Mouse (Mus musculus): ENCODE measurements around the gene Ube4b. TPM values are rescaled to one million over a fixed set of nuclear protein-coding genes. Genes with fewer than 3 reads are reported as not detected.

Gene Ube4b
- polyA plus RNA-seq, 1 experiment from 2014 or later: 40.0 TPM

- DNase-seq: no peak
- peak overlapping the region; percentile 10 for H3K27ac ChIP-seq (ENCODE audit: low read depth)
- no peak for ATAC-seq (ENCODE audit: insufficient read depth)
- H3K4me2 ChIP-seq: no peak overlapping the region
- no peak overlapping the region for H3K9ac ChIP-seq
- H3K4me3 ChIP-seq (ENCODE audit: low read depth, low read length): no peak overlapping the region
- no peak for TF ChIP-seq CTCF (IDR thresholded peaks at IDR 0.05; ENCODE audit: low read depth)
- 68% methylated on average over 10 of the region's 10 CpGs for WGBS
- 0 out of 2 replicates have a peak, but pooled peaks cover 4% of the 10 kb centered on the region for H3K4me1 ChIP-seq (ENCODE audit: insufficient read depth)
- H3K36me3 ChIP-seq (ENCODE audit: insufficient read depth): peaks cover 5% of the 10 kb centered on the region; the same call in 1 of the 2 replicates
- H3K9me3 ChIP-seq (ENCODE audit: low read depth, low read length): no peaks in the 10 kb centered on the region
- H3K27me3 ChIP-seq (ENCODE audit: insufficient read depth, low read length): no peaks in the 10 kb centered on the region
Observed at GRCm38 (mm10) chr4:149416417-149416816, 10.1 kb downstream of the Ube4b start.

DNA sequence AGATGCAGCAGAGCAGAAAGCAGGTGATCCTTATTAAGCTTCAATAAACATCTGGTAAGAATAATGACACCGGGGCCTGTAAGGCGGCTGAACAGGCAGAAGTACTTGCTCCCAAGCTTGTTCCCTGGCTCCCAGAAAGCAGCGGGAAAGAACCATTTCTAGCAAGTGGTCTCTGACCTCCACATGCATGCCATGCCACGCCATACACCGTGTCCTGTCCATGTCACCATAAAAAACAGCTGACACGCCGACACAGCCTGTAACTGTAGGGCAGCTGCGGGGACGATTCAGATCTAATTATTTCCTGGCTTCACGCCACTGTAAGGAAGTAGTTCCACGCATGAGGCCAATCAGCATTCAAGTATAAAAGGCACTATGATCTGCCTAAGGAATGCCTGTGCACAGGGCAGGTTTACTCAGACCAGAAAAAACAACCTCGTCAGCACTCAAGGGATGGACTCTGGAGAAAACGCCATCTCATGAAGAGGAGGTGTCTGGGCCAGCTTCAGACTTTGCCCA lies 10.8 kb downstream of the Ube4b start:
- no peaks in the 10 kb centered on the region for H3K27me3 ChIP-seq (ENCODE audit: insufficient read depth, low read length)
- WGBS: 50% methylated on average over 13 of the region's 13 CpGs
- H3K36me3 ChIP-seq (ENCODE audit: insufficient read depth): peaks cover 5% of the 10 kb centered on the region; the same call in 1 of the 2 replicates
- no peak for TF ChIP-seq CTCF (IDR thresholded peaks at IDR 0.05; ENCODE audit: low read depth)
- no peaks in the 10 kb centered on the region for H3K9me3 ChIP-seq (ENCODE audit: low read depth, low read length)
- peak overlapping the region; percentile 63 for H3K27ac ChIP-seq (ENCODE audit: low read depth)
- 0 out of 2 replicates have a peak, but pooled peaks cover 4% of the 10 kb centered on the region for H3K4me1 ChIP-seq (ENCODE audit: insufficient read depth)
- no peak overlapping the region for H3K4me2 ChIP-seq
- DNase-seq: peak; percentile 30
- ATAC-seq (ENCODE audit: insufficient read depth): no peak
- H3K4me3 ChIP-seq (ENCODE audit: low read depth, low read length): no peak overlapping the region
- H3K9ac ChIP-seq: no peak overlapping the region

- no peak for TF ChIP-seq CTCF (IDR thresholded peaks at IDR 0.05; ENCODE audit: low read depth)
- H3K9ac ChIP-seq: no peak overlapping the region
- ATAC-seq (ENCODE audit: insufficient read depth) (no peak), DNase-seq (no peak)
- H3K4me1 ChIP-seq (ENCODE audit: insufficient read depth): 0 out of 2 replicates have a peak, but pooled peaks cover 4% of the 10 kb centered on the region
- H3K4me2 ChIP-seq: no peak overlapping the region
- no peaks in the 10 kb centered on the region for H3K9me3 ChIP-seq (ENCODE audit: low read depth, low read length)
- H3K27ac ChIP-seq (ENCODE audit: low read depth): no peak overlapping the region
- 88% methylated on average over 3 of the region's 3 CpGs for WGBS
- H3K4me3 ChIP-seq (ENCODE audit: low read depth, low read length): no peak overlapping the region
- peaks cover 5% of the 10 kb centered on the region; the same call in 1 of the 2 replicates for H3K36me3 ChIP-seq (ENCODE audit: insufficient read depth)
- H3K27me3 ChIP-seq (ENCODE audit: insufficient read depth, low read length): no peaks in the 10 kb centered on the region
Observed at GRCm38 (mm10) chr4:149414259-149414658, 12.3 kb downstream of the Ube4b start.

GRCm38 (mm10) chr4:149409759-149410158 lies 16.8 kb downstream of the Ube4b start:
- no peaks in the 10 kb centered on the region for H3K9me3 ChIP-seq (ENCODE audit: low read depth, low read length)
- H3K9ac ChIP-seq: no peak overlapping the region
- whole genome bisulfite sequencing: 94% methylated on average over 4 of the region's 4 CpGs
- H3K4me3 ChIP-seq (ENCODE audit: low read depth, low read length): no peak overlapping the region
- TF ChIP-seq CTCF (IDR thresholded peaks at IDR 0.05; ENCODE audit: low read depth): no peak
- DNase-seq (no peak), ATAC-seq (ENCODE audit: insufficient read depth) (no peak)
- no peaks in the 10 kb centered on the region for H3K27me3 ChIP-seq (ENCODE audit: insufficient read depth, low read length)
- peaks cover 9% of the 10 kb centered on the region; the same call in 1 of the 2 replicates for H3K36me3 ChIP-seq (ENCODE audit: insufficient read depth)
- H3K4me1 ChIP-seq (ENCODE audit: insufficient read depth): no peaks in the 10 kb centered on the region
- H3K4me2 ChIP-seq: no peak overlapping the region
- no peak overlapping the region for H3K27ac ChIP-seq (ENCODE audit: low read depth)

- Histone ChIP-seq H3K4me3 (ENCODE audit: low read depth, low read length) (no peak overlapping the region), H3K4me2 (no peak overlapping the region), H3K4me1 (ENCODE audit: insufficient read depth) (peaks cover 6% of the 10 kb centered on the region), H3K9me3 (ENCODE audit: low read depth, low read length) (no peaks in the 10 kb centered on the region), H3K36me3 (ENCODE audit: insufficient read depth) (peaks cover 9% of the 10 kb centered on the region; the same call in 1 of the 2 replicates), H3K27me3 (ENCODE audit: insufficient read depth, low read length) (no peaks in the 10 kb centered on the region), H3K27ac (ENCODE audit: low read depth) (no peak overlapping the region), H3K9ac (no peak overlapping the region)
- DNase-seq (no peak), ATAC-seq (ENCODE audit: insufficient read depth) (no peak)
- no peak for TF ChIP-seq CTCF (IDR thresholded peaks at IDR 0.05; ENCODE audit: low read depth)
- 78% methylated on average over 6 of the region's 6 CpGs for WGBS
Observed at GRCm38 (mm10) chr4:149408331-149408730, 18.2 kb downstream of the Ube4b start.

GRCm38 (mm10) chr4:149407461-149407860 lies 19.1 kb downstream of the Ube4b start:
- no peak for TF ChIP-seq CTCF (IDR thresholded peaks at IDR 0.05; ENCODE audit: low read depth)
- Histone ChIP-seq H3K4me2 (no peak overlapping the region), H3K4me3 (ENCODE audit: low read depth, low read length) (no peak overlapping the region), H3K27ac (ENCODE audit: low read depth) (no peak overlapping the region), H3K27me3 (ENCODE audit: insufficient read depth, low read length) (no peaks in the 10 kb centered on the region), H3K36me3 (ENCODE audit: insufficient read depth) (0 out of 2 replicates have a peak, but pooled peaks cover 6% of the 10 kb centered on the region), H3K4me1 (ENCODE audit: insufficient read depth) (peaks cover 11% of the 10 kb centered on the region), H3K9ac (no peak overlapping the region), H3K9me3 (ENCODE audit: low read depth, low read length) (no peaks in the 10 kb centered on the region)
- ATAC-seq (ENCODE audit: insufficient read depth): no peak
- DNase-seq: no peak
- 68% methylated on average over 5 of the region's 5 CpGs for WGBS

DNA sequence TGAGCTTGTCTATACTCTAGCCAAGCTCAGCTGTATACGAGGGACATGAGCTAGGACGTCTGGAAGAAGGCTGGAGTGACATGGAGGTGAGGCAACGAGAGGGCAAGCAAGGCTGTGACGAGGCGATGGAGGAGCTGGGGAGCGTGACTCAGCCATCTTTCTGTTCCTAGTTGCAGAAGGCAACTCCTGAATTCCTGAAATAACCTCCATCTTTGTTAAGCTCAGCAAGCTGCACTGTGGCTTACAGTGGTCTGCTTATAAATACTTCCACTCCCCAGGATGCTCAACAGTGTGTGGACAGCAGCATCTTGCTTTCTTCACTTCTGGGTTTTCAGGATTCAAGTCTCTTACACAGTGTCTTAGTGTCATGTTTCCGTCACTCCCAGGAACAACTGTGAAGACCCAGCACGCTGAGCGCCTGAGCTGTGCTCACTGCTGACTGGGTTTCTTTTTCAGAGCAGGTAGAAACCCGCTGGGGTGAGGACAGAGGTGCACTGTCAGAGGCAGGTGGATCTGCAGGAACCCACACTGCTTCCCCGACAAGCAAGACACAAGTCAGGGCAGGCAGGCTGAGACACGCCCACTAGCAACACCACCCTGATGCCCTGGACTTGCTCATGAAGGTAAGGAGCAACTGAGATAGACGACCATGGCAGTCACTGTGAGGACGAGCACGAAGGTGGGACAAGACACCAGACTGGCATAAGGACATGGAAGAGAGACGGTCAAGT lies 20.7 kb downstream of the Ube4b start:
- Histone ChIP-seq H3K27me3 (ENCODE audit: insufficient read depth, low read length) (no peaks in the 10 kb centered on the region), H3K9ac (no peak overlapping the region), H3K4me2 (no peak overlapping the region), H3K9me3 (ENCODE audit: low read depth, low read length) (no peaks in the 10 kb centered on the region), H3K27ac (ENCODE audit: low read depth) (no peak overlapping the region), H3K36me3 (ENCODE audit: insufficient read depth) (0 out of 2 replicates have a peak, but pooled peaks cover 4% of the 10 kb centered on the region), H3K4me3 (ENCODE audit: low read depth, low read length) (no peak overlapping the region), H3K4me1 (ENCODE audit: insufficient read depth) (peaks cover 11% of the 10 kb centered on the region)
- 69% methylated on average over 16 of the region's 16 CpGs for WGBS
- no peak for TF ChIP-seq CTCF (IDR thresholded peaks at IDR 0.05; ENCODE audit: low read depth)
- DNase-seq (no peak), ATAC-seq (ENCODE audit: insufficient read depth) (no peak)

Measured in lung, embryonic 14.5 days (tissue).